Mouse (Mus musculus) myocyte (in vitro differentiated cells): ENCODE results near the gene Ubac2. TPM values are rescaled to one million over a fixed set of nuclear protein-coding genes. Genes with fewer than 3 reads are reported as not detected.

Source experiments
- H3K27me3 ChIP-seq: one replicate; pipeline ENCODE4 v1.6.1; 2011; ENCODE audit not compliant: control insufficient read depth, insufficient read depth, insufficient read length
- H3K36me3 ChIP-seq: one replicate; pipeline ENCODE4 v1.6.1; 2011; ENCODE audit not compliant: control insufficient read depth, insufficient read depth
- H3K4me2 ChIP-seq: one replicate; pipeline ENCODE4 v1.6.1; 2011; ENCODE audit warnings: low read depth, control low read depth
- H3K4me3 ChIP-seq: one replicate; pipeline ENCODE4 v1.5.1; 2011; ENCODE audit warnings: mild to moderate bottlenecking, control low read depth, moderate library complexity
- H3K79me2 ChIP-seq: one replicate; pipeline ENCODE4 v1.6.1; 2011; ENCODE audit not compliant: control insufficient read depth, insufficient read depth
- H3ac ChIP-seq: one replicate; pipeline ENCODE4 v1.6.1; 2011; ENCODE audit not compliant: control insufficient read depth, insufficient read length
- CEBPB ChIP-seq: IDR thresholded peaks from 2 replicates; pipeline ENCODE4 v1.6.1; 2011; ENCODE audit warnings: mild to moderate bottlenecking, moderate library complexity; ENCODE audit not compliant: poor library complexity, insufficient read depth, severe bottlenecking
- E2F4 ChIP-seq: IDR thresholded peaks from one replicate; pipeline ENCODE4 v1.6.1; 2011; ENCODE audit warnings: mild to moderate bottlenecking, control low read depth, moderate library complexity; ENCODE audit not compliant: insufficient read depth
- MAX ChIP-seq: IDR thresholded peaks from one replicate; pipeline ENCODE4 v1.6.1; 2011; ENCODE audit warnings: low read depth, mild to moderate bottlenecking, control low read depth
- MYOD1 ChIP-seq, 3 experiments: IDR thresholded peaks; one replicate each; pipeline ENCODE4 v1.6.1; 2011; ENCODE audit warnings: control low read depth in 2 of 3, low read depth in 2 of 3, mild to moderate bottlenecking in 2 of 3, moderate library complexity in 1 of 3; ENCODE audit not compliant: insufficient read length in 2 of 3, control insufficient read depth in 1 of 3
- MYOG ChIP-seq, 3 experiments: IDR thresholded peaks; one replicate each; pipeline ENCODE4 v1.6.1; 2011; ENCODE audit warnings: control low read depth in 2 of 3, low read depth in 2 of 3, mild to moderate bottlenecking in 2 of 3; ENCODE audit not compliant: insufficient read length in 2 of 3, control insufficient read depth in 1 of 3, insufficient read depth in 1 of 3
- POLR2A ChIP-seq: IDR thresholded peaks from one replicate; pipeline ENCODE4 v1.6.1; 2011; ENCODE audit warnings: low read depth, mild to moderate bottlenecking, control low read depth, moderate library complexity; ENCODE audit not compliant: insufficient read length
- POLR2AphosphoS2 ChIP-seq: IDR thresholded peaks from one replicate; pipeline ENCODE4 v1.6.1; 2011; ENCODE audit warnings: low read depth, control low read depth; ENCODE audit not compliant: insufficient read length
- REST ChIP-seq: IDR thresholded peaks from one replicate; pipeline ENCODE4 v1.6.1; 2011; ENCODE audit warnings: mild to moderate bottlenecking, control low read depth, moderate library complexity; ENCODE audit not compliant: insufficient read depth, insufficient read length
- SRF ChIP-seq: IDR thresholded peaks from one replicate; pipeline ENCODE4 v1.6.1; 2011; ENCODE audit warnings: low read depth; ENCODE audit not compliant: control insufficient read depth, insufficient read length
- TCF12 ChIP-seq: IDR thresholded peaks from one replicate; pipeline ENCODE4 v1.6.1; 2011; ENCODE audit warnings: mild to moderate bottlenecking, control low read depth; ENCODE audit not compliant: poor library complexity, insufficient read depth, severe bottlenecking
- TCF3 ChIP-seq: IDR thresholded peaks from one replicate; pipeline ENCODE4 v1.6.1; 2011; ENCODE audit warnings: low read depth, control low read depth; ENCODE audit not compliant: insufficient read length
- USF1 ChIP-seq: IDR thresholded peaks from one replicate; pipeline ENCODE4 v1.6.1; 2011; ENCODE audit warnings: low read depth, mild to moderate bottlenecking, control low read depth, moderate library complexity
- polyA plus RNA-seq: library from polyadenylated mRNA; unstranded; fragments of >200 nt; fragmentation: generic; extraction: Trizol; gene quantifications from one replicate; pipeline ENCODE4 v1.2.1, GENCODE M21; 2012; ENCODE audit warnings: missing spikeins

Gene Ubac2
- polyA plus RNA-seq, 1 experiment = 33.1 TPM

DNA sequence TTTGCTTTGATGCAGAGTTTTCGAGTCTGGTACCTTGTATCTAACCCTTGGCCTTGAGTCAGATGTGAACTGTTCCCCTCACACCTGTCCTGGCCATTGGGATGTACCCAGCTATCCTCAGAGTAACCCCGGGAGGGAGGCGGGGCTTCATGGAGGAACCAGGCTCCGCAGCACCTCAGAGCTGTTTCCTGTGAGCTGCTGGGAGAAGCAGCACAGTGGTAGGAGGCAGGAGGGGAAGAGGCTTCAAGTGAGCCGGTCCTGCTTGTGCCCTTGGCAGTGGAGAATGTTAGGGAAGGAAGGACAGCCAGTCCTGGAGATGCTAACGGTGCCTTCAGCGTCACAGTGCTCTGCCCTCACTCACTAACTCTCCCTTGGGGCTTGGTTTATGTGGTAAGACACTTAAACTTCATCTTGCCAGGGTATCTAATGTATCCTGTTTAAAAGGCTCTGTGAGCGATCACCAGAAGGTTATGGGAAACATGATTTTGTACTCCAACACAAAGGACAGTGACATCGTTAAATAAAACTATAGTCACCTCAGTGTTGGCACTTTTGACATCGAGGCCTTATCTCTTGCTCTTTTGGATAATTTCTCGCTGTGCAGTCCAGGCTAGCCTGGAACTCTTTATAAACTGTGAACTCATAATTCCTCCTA, 59.3 kb downstream of the Ubac2 start:
- H3ac ChIP-seq = no peak overlapping the region
- H3K4me3 ChIP-seq = no peak overlapping the region
- no peaks in the 10 kb centered on the region for H3K79me2 ChIP-seq
- no peak for TF ChIP-seq USF1
- TF ChIP-seq MYOG (IDR thresholded peaks at IDR 0.05; ENCODE audit: control insufficient read depth in 1 of 3, insufficient read depth in 1 of 3, insufficient read length in 2 of 3, low read depth in 2 of 3) = no peak
- TF ChIP-seq CEBPB = no peak
- H3K36me3 ChIP-seq = peaks cover 3% of the 10 kb centered on the region
- no peak overlapping the region for H3K4me2 ChIP-seq
- H3K27me3 ChIP-seq = no peaks in the 10 kb centered on the region

DNA sequence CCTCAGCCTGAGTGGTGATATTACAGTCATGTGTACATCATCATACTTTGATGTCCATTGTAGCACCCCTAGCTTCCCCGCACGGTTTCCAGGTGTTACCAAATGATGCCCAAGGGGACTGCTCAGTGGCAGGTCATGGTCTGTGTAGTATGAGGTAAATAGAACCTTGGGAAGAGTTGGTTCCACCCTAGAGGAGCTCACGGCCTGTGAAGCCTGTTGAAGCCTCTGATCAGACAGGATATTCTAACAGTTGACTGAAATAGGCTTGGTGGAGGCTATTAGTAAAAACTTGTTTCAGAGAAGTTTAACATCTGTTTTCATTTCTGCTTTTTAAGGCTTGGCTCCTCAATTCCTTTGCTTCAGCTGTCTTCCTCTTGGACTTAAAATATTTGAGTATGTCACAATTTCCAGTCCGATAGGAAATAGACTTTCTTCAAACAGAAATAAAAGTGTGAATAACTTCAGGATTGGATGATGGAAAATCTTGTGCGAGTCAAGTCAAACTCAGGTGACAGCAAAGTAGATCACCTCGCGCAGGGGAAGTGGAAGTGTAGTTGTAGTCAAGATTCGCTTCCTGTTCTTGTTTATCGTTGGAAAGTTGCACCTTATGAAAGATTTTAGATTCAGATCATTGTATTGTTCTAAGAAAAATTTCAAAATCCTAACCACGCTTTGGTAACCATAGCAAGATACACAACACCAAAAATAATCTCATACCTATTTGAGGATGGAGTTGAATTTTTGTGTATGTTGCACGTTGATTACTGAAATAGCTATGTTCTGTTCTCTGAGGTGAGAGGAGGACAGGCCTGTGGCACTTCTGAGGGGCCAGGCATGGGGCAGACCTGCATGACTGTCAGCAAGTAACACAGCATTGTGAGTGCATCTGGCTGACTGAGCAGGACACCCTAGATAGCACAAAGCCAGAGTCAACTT, 60.1 kb downstream of the Ubac2 start:
- no peak overlapping the region for H3ac ChIP-seq
- H3K4me2 ChIP-seq = no peak overlapping the region
- H3K27me3 ChIP-seq = no peaks in the 10 kb centered on the region
- no peaks in the 10 kb centered on the region for H3K79me2 ChIP-seq
- H3K4me3 ChIP-seq = no peak overlapping the region
- no peaks in the 10 kb centered on the region for H3K36me3 ChIP-seq
- TF ChIP-seq E2F4 (no peak), USF1 (no peak), CEBPB (no peak), SRF (no peak), TCF12 (no peak), TCF3 (no peak), MYOG (IDR thresholded peaks at IDR 0.05; ENCODE audit: control insufficient read depth in 1 of 3, insufficient read depth in 1 of 3, insufficient read length in 2 of 3, low read depth in 2 of 3) (no peak), MYOD1 (IDR thresholded peaks at IDR 0.05; ENCODE audit: control insufficient read depth in 1 of 3, insufficient read length in 2 of 3, low read depth in 2 of 3) (no peak), POLR2AphosphoS2 (no peak), REST (no peak), POLR2A (no peak), MAX (no peak)

- no peaks in the 10 kb centered on the region for H3K79me2 ChIP-seq
- H3ac ChIP-seq = no peak overlapping the region
- no peaks in the 10 kb centered on the region for H3K27me3 ChIP-seq
- H3K36me3 ChIP-seq = no peaks in the 10 kb centered on the region
- no peak overlapping the region for H3K4me3 ChIP-seq
- H3K4me2 ChIP-seq = no peak overlapping the region
- no peak for TF ChIP-seq POLR2A
- no peak for TF ChIP-seq TCF3
- no peak for TF ChIP-seq E2F4
- TF ChIP-seq TCF12 = no peak
- TF ChIP-seq MAX = no peak
- no peak for TF ChIP-seq SRF
- TF ChIP-seq USF1 = no peak
- TF ChIP-seq REST = no peak
- no peak for TF ChIP-seq CEBPB
- TF ChIP-seq MYOG (IDR thresholded peaks at IDR 0.05; ENCODE audit: control insufficient read depth in 1 of 3, insufficient read depth in 1 of 3, insufficient read length in 2 of 3, low read depth in 2 of 3) = no peak
These were observed 61.2 kb downstream of the Ubac2 start for GRCm38 (mm10) chr14:121939582-121939981.

GRCm38 (mm10) chr14:121946131-121946530, 67.7 kb downstream of the Ubac2 start:
- no peaks in the 10 kb centered on the region for H3K79me2 ChIP-seq
- TF ChIP-seq USF1 = no peak
- no peak overlapping the region for H3K4me2 ChIP-seq
- no peak overlapping the region for H3ac ChIP-seq
- H3K36me3 ChIP-seq = no peaks in the 10 kb centered on the region
- no peak overlapping the region for H3K4me3 ChIP-seq
- no peaks in the 10 kb centered on the region for H3K27me3 ChIP-seq

GRCm38 (mm10) chr14:121946728-121947127, 68.3 kb downstream of the Ubac2 start:
- Histone ChIP-seq H3K4me2 (no peak overlapping the region), H3K36me3 (no peaks in the 10 kb centered on the region), H3K4me3 (no peak overlapping the region), H3ac (no peak overlapping the region), H3K79me2 (no peaks in the 10 kb centered on the region), H3K27me3 (no peaks in the 10 kb centered on the region)
- TF ChIP-seq MYOG (IDR thresholded peaks at IDR 0.05; ENCODE audit: control insufficient read depth in 1 of 3, insufficient read depth in 1 of 3, insufficient read length in 2 of 3, low read depth in 2 of 3) (no peak), MYOD1 (IDR thresholded peaks at IDR 0.05; ENCODE audit: control insufficient read depth in 1 of 3, insufficient read length in 2 of 3, low read depth in 2 of 3) (no peak), CEBPB (no peak), E2F4 (no peak), POLR2A (no peak), REST (no peak), TCF3 (no peak), SRF (no peak), MAX (no peak)
